ENCODE assay signal across 23 mouse cellular contexts in genomic region chr11:87828239-87828900, GRCm38 (mm10). TPM values are rescaled to one million over a fixed set of nuclear protein-coding genes. Genes with fewer than 3 reads are reported as not detected.
DNase-seq lines count a peak whose midpoint lies in the region; ATAC-seq lines count a peak whose summit lies in the region.
"Had no signal": no experiment of that assay in that cellular context is flagged by ENCODE, and none has a peak within 500 bp of the region (broad histone marks: within the 10 kb centered on the region; RNA-seq: fewer than 3 reads in every experiment).

TSS of gene Lpo (minus strand) at chr11:87828289.

- H3K27me3 ChIP-seq in hindbrain, embryonic 10.5 days (ENCODE audit: insufficient read depth, poor library complexity, severe bottlenecking), result no peaks in the 10 kb centered on the region
- peaks cover 12% of the 10 kb centered on the region; the same call in 1 of the 2 replicates for H3K27me3 ChIP-seq in hindbrain, embryonic 13.5 days
- no peaks in the 10 kb centered on the region for H3K27me3 ChIP-seq in midbrain, embryonic 13.5 days
- H3K27me3 ChIP-seq: hindbrain, embryonic 15.5 days; kidney, embryonic 15.5 days; stomach, embryonic 15.5 days had no signal

- WGBS in hindbrain, embryonic 10.5 days, result 47% methylated on average over 10 of the region's 10 CpGs
- WGBS in hindbrain, embryonic 13.5 days, result 20% methylated on average over 10 of the region's 10 CpGs
- 16% methylated on average over 10 of the region's 10 CpGs for WGBS in midbrain, embryonic 13.5 days

- no peak within 1 kb of the TSS for H3K4me3 ChIP-seq in hindbrain, embryonic 10.5 days
- H3K4me3 ChIP-seq in hindbrain, embryonic 13.5 days, result no peak within 1 kb of the TSS
- no peak within 1 kb of the TSS for H3K4me3 ChIP-seq in midbrain, embryonic 13.5 days (replicated peaks)
- H3K4me3 ChIP-seq: hindbrain, embryonic 15.5 days; kidney, embryonic 15.5 days; limb, embryonic 12.5 days; liver, embryonic 12.5 days; neural tube, embryonic 13.5 days; stomach, embryonic 15.5 days had no signal

- no peak for DNase-seq in hindbrain, embryonic 10.5 days (ENCODE audit: low spot score)
- peak; percentile 71 for DNase-seq in brain, adult 2 months (ENCODE audit: low read depth, low spot score)
- peak; percentile 28 for DNase-seq in embryo, embryonic 10.5 days (ENCODE audit: low spot score)
- DNase-seq in natural killer cell, adult 2 months (ENCODE audit: low spot score in 2 of 2), result no peak
- DNase-seq: cerebellum, postnatal 14 days; gastrocnemius, postnatal 25 days; lung, adult 2 months; right cerebral cortex, postnatal 25 days had no signal

- ATAC-seq in hindbrain, embryonic 13.5 days (ENCODE audit: low FRiP score), result no peak
- ATAC-seq in midbrain, embryonic 13.5 days, result no peak
- no peak for ATAC-seq in erythroid progenitor cell, adult 5-6 weeks (replicated peaks; ENCODE audit: low FRiP score, poor library complexity, severe bottlenecking)
- ATAC-seq: forebrain, embryonic 14.5 days; intestine, postnatal 0 days; liver, embryonic 12.5 days had no signal

- H3K4me1 ChIP-seq in hindbrain, embryonic 10.5 days (replicated peaks), result peaks cover 17% of the 10 kb centered on the region
- H3K4me1 ChIP-seq in hindbrain, embryonic 13.5 days (replicated peaks), result peaks cover 9% of the 10 kb centered on the region
- H3K4me1 ChIP-seq in midbrain, embryonic 13.5 days (replicated peaks), result peaks cover 16% of the 10 kb centered on the region
- H3K4me1 ChIP-seq: hindbrain, embryonic 15.5 days; kidney, embryonic 15.5 days; limb, embryonic 12.5 days; liver, embryonic 12.5 days; stomach, embryonic 15.5 days had no signal

- H3K36me3 ChIP-seq in hindbrain, embryonic 10.5 days, result no peaks in the 10 kb centered on the region
- no peaks in the 10 kb centered on the region for H3K36me3 ChIP-seq in hindbrain, embryonic 13.5 days
- H3K36me3 ChIP-seq in midbrain, embryonic 13.5 days, result no peaks in the 10 kb centered on the region
- H3K36me3 ChIP-seq: hindbrain, embryonic 15.5 days; kidney, embryonic 15.5 days; limb, embryonic 12.5 days; liver, embryonic 12.5 days; neural tube, embryonic 13.5 days; stomach, embryonic 15.5 days had no signal

- peak within 1 kb of the TSS; percentile 64; the same call in 1 of the 2 replicates for H3K27ac ChIP-seq in hindbrain, embryonic 10.5 days
- H3K27ac ChIP-seq in hindbrain, embryonic 13.5 days, result no peak within 1 kb of the TSS
- H3K27ac ChIP-seq in midbrain, embryonic 13.5 days, result 0 out of 2 replicates have a peak within 1 kb of the TSS, but pooled peaks have one; percentile 25
- H3K27ac ChIP-seq: hindbrain, embryonic 15.5 days; kidney, embryonic 15.5 days; limb, embryonic 12.5 days; liver, embryonic 12.5 days; neural tube, embryonic 13.5 days; stomach, embryonic 15.5 days had no signal

- no peaks in the 10 kb centered on the region for H3K9me3 ChIP-seq in hindbrain, embryonic 10.5 days
- H3K9me3 ChIP-seq in hindbrain, embryonic 13.5 days, result no peaks in the 10 kb centered on the region
- no peaks in the 10 kb centered on the region for H3K9me3 ChIP-seq in midbrain, embryonic 13.5 days
- H3K9me3 ChIP-seq: hindbrain, embryonic 15.5 days; kidney, embryonic 15.5 days; limb, embryonic 12.5 days; liver, embryonic 12.5 days; neural tube, embryonic 13.5 days; stomach, embryonic 15.5 days had no signal

- H3K9ac ChIP-seq in hindbrain, embryonic 13.5 days, result no peak within 1 kb of the TSS
- no peak within 1 kb of the TSS for H3K9ac ChIP-seq in midbrain, embryonic 13.5 days (replicated peaks)
- H3K9ac ChIP-seq: hindbrain, embryonic 15.5 days; kidney, embryonic 15.5 days; limb, embryonic 12.5 days; liver, embryonic 12.5 days; neural tube, embryonic 13.5 days; stomach, embryonic 15.5 days had no signal

- H3K4me2 ChIP-seq in hindbrain, embryonic 13.5 days, result no peak within 1 kb of the TSS
- H3K4me2 ChIP-seq in midbrain, embryonic 13.5 days (replicated peaks), result no peak within 1 kb of the TSS
- H3K4me2 ChIP-seq: hindbrain, embryonic 15.5 days; kidney, embryonic 15.5 days; limb, embryonic 12.5 days; liver, embryonic 12.5 days; neural tube, embryonic 13.5 days; stomach, embryonic 15.5 days had no signal

RNA-seq across cellular contexts. Expression of gene Lpo, which starts in this region (rescaled TPM):
- 0.31 and 0.57 TPM in 2 replicates for polyA plus RNA-seq in hindbrain, embryonic 10.5 days (2016; fragmentation: Nextera tagmentation; extraction: Ambion mirVana)
- 0.41 and 1.5 TPM in 2 replicates for polyA plus RNA-seq in hindbrain, embryonic 13.5 days (2015; fragmentation: Nextera tagmentation; extraction: Ambion mirVana)
- 0.49 and 0.54 TPM in 2 replicates for polyA plus RNA-seq in midbrain, embryonic 13.5 days (2015; fragmentation: Nextera tagmentation; extraction: Ambion mirVana)
- total RNA-seq in erythroid progenitor cell, adult 5-6 weeks (2015; ENCODE audit: low replicate concordance), result not detected in 2 replicates
- not detected in 2 replicates for total RNA-seq in erythroid progenitor cell, adult 5-6 weeks (2017; ENCODE audit: low replicate concordance)
- total RNA-seq: adrenal gland, adult 18-20 months; gastrocnemius, postnatal 25 days; megakaryocyte-erythroid progenitor cell, adult 5-6 weeks had no signal
- polyA plus RNA-seq: C2C12; heart, postnatal 0 days; liver, embryonic 12.5 days; lung, adult 2 months had no signal

Comparison
In these comparisons a context has a peak if more than half of its experiments do, and no peak if none do; other contexts are left out.
1. DNase-seq: peak in brain, adult 2 months (single experiment) and embryo, embryonic 10.5 days (single experiment); none in hindbrain, embryonic 10.5 days (single experiment) and natural killer cell, adult 2 months (0 of 2).